Mouse (Mus musculus) liver, adult 2 months (tissue): ENCODE data around the gene Smarce1. TPM values are rescaled to one million over a fixed set of nuclear protein-coding genes. Genes with fewer than 3 reads are reported as not detected.

Experiments
- DNase-seq: peaks from one replicate; pipeline ENCODE4 v3.0.0-alpha.2; 2011; ENCODE audit warnings: low read depth, low spot score; ENCODE audit errors: extremely low read depth
- H3K27ac ChIP-seq: fragments of 200-500 bp; replicated peaks from 2 replicates; pipeline ENCODE4 v1.5.1; 2012; ENCODE audit warnings: low read depth, mild to moderate bottlenecking, control low read depth, inconsistent platforms, low read length; ENCODE audit not compliant: insufficient read depth
- H3K27me3 ChIP-seq: fragments of 200-500 bp; 2 replicates; pipeline ENCODE4 v1.6.1; 2012; ENCODE audit warnings: mild to moderate bottlenecking, moderate library complexity, low read length, inconsistent platforms; ENCODE audit not compliant: control insufficient read depth, insufficient read depth
- H3K36me3 ChIP-seq: fragments of 200-500 bp; 2 replicates; pipeline ENCODE4 v1.6.1; 2012; ENCODE audit warnings: low read length, inconsistent platforms; ENCODE audit not compliant: control insufficient read depth, insufficient read depth
- H3K4me1 ChIP-seq: fragments of 200-500 bp; 2 replicates; pipeline ENCODE4 v1.6.1; 2011; ENCODE audit warnings: low read length; ENCODE audit not compliant: control insufficient read depth, insufficient read depth
- H3K4me3 ChIP-seq: fragments of 200-500 bp; 2 replicates; pipeline ENCODE4 v1.5.1; 2011; ENCODE audit warnings: low read depth, mild to moderate bottlenecking, control low read depth, low read length, moderate library complexity; ENCODE audit not compliant: insufficient read depth
- H3K79me2 ChIP-seq: fragments of 200-500 bp; 2 replicates; pipeline ENCODE4 v1.6.1; 2012; ENCODE audit warnings: inconsistent platforms, mild to moderate bottlenecking, low read length, moderate library complexity; ENCODE audit not compliant: control insufficient read depth, insufficient read depth
- H3K9ac ChIP-seq: fragments of 200-500 bp; 2 replicates; pipeline ENCODE4 v1.6.1; 2012; ENCODE audit warnings: low read depth, mild to moderate bottlenecking, control low read depth, inconsistent platforms, low read length
- CTCF ChIP-seq: fragments of 200-500 bp; IDR thresholded peaks from 2 replicates; pipeline ENCODE4 v1.5.1; 2011; ENCODE audit warnings: low read depth, low read length, control low read depth
- POLR2A ChIP-seq: fragments of 200-500 bp; IDR thresholded peaks from 2 replicates; pipeline ENCODE4 v1.6.1; 2011; ENCODE audit warnings: low read length, control low read depth; ENCODE audit not compliant: insufficient read depth; ENCODE audit errors: extremely low read depth
- whole genome bisulfite sequencing: fragments of 180-500 bp; shearing (Covaris S2); methylation state at CpG from one replicate; pipeline ENCODE4 v1.1.7; 2018; 5-methylcytosine and 5-hydroxymethylcytosine counted together
- polyA plus RNA-seq: library from polyadenylated mRNA; depleted of rRNA; stranded (reverse); fragments of >200 nt; gene quantifications from 2 replicates; pipeline ENCODE4 v1.2.3, GENCODE M21; 2012
- total RNA-seq: library from RNA; depleted of rRNA; stranded (reverse); fragments of >200 nt; gene quantifications from 2 replicates; pipeline ENCODE4 v1.2.3, GENCODE M21; 2014

Gene Smarce1
- total and polyA plus RNA-seq, 2 experiments: 8.7 to 35.9 TPM

- TF ChIP-seq CTCF (no peak), POLR2A (no peak)
- Histone ChIP-seq H3K36me3 (peaks cover 52% of the 10 kb centered on the region), H3K27ac (no peak overlapping the region), H3K4me1 (no peaks in the 10 kb centered on the region), H3K79me2 (peaks cover 4% of the 10 kb centered on the region; the same call in 1 of the 2 replicates), H3K4me3 (no peak overlapping the region), H3K9ac (no peak overlapping the region), H3K27me3 (no peaks in the 10 kb centered on the region)
- WGBS: 73% methylated on average over 5 of the region's 5 CpGs
- no peak for DNase-seq
Measured at GRCm38 (mm10) chr11:99223310-99223709, 7.5 kb downstream of the Smarce1 start.

GRCm38 (mm10) chr11:99221811-99222210 lies 9.0 kb downstream of the Smarce1 start:
- Histone ChIP-seq H3K27me3 (no peaks in the 10 kb centered on the region), H3K4me3 (no peak overlapping the region), H3K9ac (no peak overlapping the region), H3K36me3 (peaks cover 55% of the 10 kb centered on the region), H3K4me1 (no peaks in the 10 kb centered on the region), H3K79me2 (no peaks in the 10 kb centered on the region), H3K27ac (no peak overlapping the region)
- WGBS: 65% methylated on average over 2 of the region's 2 CpGs
- no peak for TF ChIP-seq POLR2A
- no peak for TF ChIP-seq CTCF
- no peak for DNase-seq

GRCm38 (mm10) chr11:99217248-99217986 lies 13.4 kb downstream of the Smarce1 start:
- no peaks in the 10 kb centered on the region for H3K27me3 ChIP-seq
- no peak overlapping the region for H3K9ac ChIP-seq
- TF ChIP-seq CTCF: no peak
- TF ChIP-seq POLR2A: no peak
- no peak overlapping the region for H3K4me3 ChIP-seq
- H3K27ac ChIP-seq: no peak overlapping the region
- no peaks in the 10 kb centered on the region for H3K4me1 ChIP-seq
- peaks cover 51% of the 10 kb centered on the region for H3K36me3 ChIP-seq
- H3K79me2 ChIP-seq: no peaks in the 10 kb centered on the region
- no peak for DNase-seq
- WGBS: 96% methylated on average over 7 of the region's 7 CpGs

- Histone ChIP-seq H3K36me3 (peaks cover 53% of the 10 kb centered on the region), H3K4me1 (peaks cover 3% of the 10 kb centered on the region), H3K4me3 (no peak overlapping the region), H3K79me2 (no peaks in the 10 kb centered on the region), H3K27me3 (no peaks in the 10 kb centered on the region), H3K9ac (no peak overlapping the region), H3K27ac (no peak overlapping the region)
- no peak for TF ChIP-seq POLR2A
- DNase-seq: no peak
- 98% methylated on average over 3 of the region's 3 CpGs for WGBS
Measured at GRCm38 (mm10) chr11:99216181-99216580, 14.6 kb downstream of the Smarce1 start.

GRCm38 (mm10) chr11:99212693-99213092 lies 18.1 kb downstream of the Smarce1 start:
- H3K36me3 ChIP-seq: peaks cover 46% of the 10 kb centered on the region
- no peak for TF ChIP-seq POLR2A
- TF ChIP-seq CTCF: no peak
- H3K79me2 ChIP-seq: no peaks in the 10 kb centered on the region
- no peak overlapping the region for H3K9ac ChIP-seq
- H3K4me3 ChIP-seq: no peak overlapping the region
- no peak overlapping the region for H3K27ac ChIP-seq
- DNase-seq: no peak
- H3K27me3 ChIP-seq: no peaks in the 10 kb centered on the region
- 74% methylated on average over 7 of the region's 7 CpGs for WGBS
- peaks cover 3% of the 10 kb centered on the region for H3K4me1 ChIP-seq

GRCm38 (mm10) chr11:99211964-99212363 lies 18.9 kb downstream of the Smarce1 start:
- H3K27me3 ChIP-seq: no peaks in the 10 kb centered on the region
- no peak overlapping the region for H3K4me3 ChIP-seq
- H3K36me3 ChIP-seq: peaks cover 38% of the 10 kb centered on the region
- TF ChIP-seq POLR2A (no peak), CTCF (no peak)
- peaks cover 3% of the 10 kb centered on the region for H3K4me1 ChIP-seq
- H3K79me2 ChIP-seq: no peaks in the 10 kb centered on the region
- 22% methylated on average over 2 of the region's 2 CpGs for WGBS
- DNase-seq: peak; percentile 83
- H3K9ac ChIP-seq: no peak overlapping the region
- H3K27ac ChIP-seq: peak overlapping the region; percentile 44
